Mouse (Mus musculus): Measurements from ENCODE around the gene Ptafr.

- TF ChIP-seq CTCF (IDR thresholded peaks at IDR 0.05; ENCODE audit: low read depth, low read length) (no peak), GATA1 (IDR thresholded peaks at IDR 0.05; ENCODE audit: borderline replicate concordance, low read length) (no peak), TAL1 (conservative IDR thresholded peaks at IDR 0.05; ENCODE audit: low read depth, low read length) (no peak), GATA2 (IDR thresholded peaks at IDR 0.05; ENCODE audit: borderline replicate concordance, low read depth, low read length) (no peak), POLR2AphosphoS5 (IDR thresholded peaks at IDR 0.05; ENCODE audit: insufficient replicate concordance, low read depth, low read length) (no peak)
Observed at GRCm38 (mm10) chr4:132573327-132573726, 9.5 kb downstream of the Ptafr start.

All from G1E (cell line).